Mouse (Mus musculus) urinary bladder, postnatal 14 days (tissue): ENCODE data around the gene C2cd2l.

Experiments
- DNase-seq: peaks from one replicate; pipeline ENCODE4 v3.0.0; 2021; ENCODE audit warnings: low spot score

Gene C2cd2l

GRCm38 (mm10) chr9:44266478-44267226, 53.4 kb downstream of the C2cd2l start:
- no peak for DNase-seq

GRCm38 (mm10) chr9:44261388-44261787, 58.7 kb downstream of the C2cd2l start:
- DNase-seq: no peak
